Mouse (Mus musculus): ENCODE data around the gene Cap2.
A peak's percentile ranks its signal among the peaks of the same experiment; 100 is the strongest.

DNA sequence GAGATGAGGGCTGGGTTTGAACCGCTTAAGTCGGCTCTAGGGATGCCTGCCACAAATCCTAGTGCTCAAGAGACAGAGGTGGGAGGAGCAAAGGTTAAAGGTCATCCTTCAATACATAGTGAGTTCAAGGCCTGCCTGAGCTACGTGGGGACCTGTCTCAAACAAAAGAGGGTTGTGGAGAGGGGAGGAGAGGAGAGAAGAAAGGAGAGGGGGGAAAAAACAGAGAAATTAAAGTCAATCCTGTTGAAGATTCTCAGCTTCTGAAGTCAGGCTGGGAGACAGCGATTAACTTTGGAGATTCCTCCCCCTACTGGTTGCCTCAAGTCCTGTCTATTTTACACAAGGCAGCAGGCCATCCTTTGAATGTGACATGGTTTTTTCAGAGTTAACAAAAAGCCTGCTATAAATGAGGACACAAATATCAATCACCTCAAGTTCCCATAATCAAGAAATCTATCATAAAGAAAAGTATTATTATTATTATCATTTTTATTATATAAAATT lies 161.9 kb downstream of the Cap2 start:
- peak; percentile 1 for TF ChIP-seq CTCF (IDR thresholded peaks at IDR 0.05; ENCODE audit: control insufficient read depth, insufficient read depth, insufficient read length)
- TF ChIP-seq MYOD1 (IDR thresholded peaks at IDR 0.05; ENCODE audit: control insufficient read depth, insufficient read length, low read depth): no peak
- TF ChIP-seq FOSL1 (IDR thresholded peaks at IDR 0.05; ENCODE audit: insufficient read depth, low read length, poor library complexity, severe bottlenecking): no peak
- no peak for TF ChIP-seq MAX (IDR thresholded peaks at IDR 0.05)

All from C2C12 (cell line).